Mouse (Mus musculus): ENCODE results near the gene Hipk2. TPM values are rescaled to one million over a fixed set of nuclear protein-coding genes. Genes with fewer than 3 reads are reported as not detected.

The Hipk2 gene
- polyA plus RNA-seq, 1 experiment from 2014 or later: 13.9 TPM

DNA sequence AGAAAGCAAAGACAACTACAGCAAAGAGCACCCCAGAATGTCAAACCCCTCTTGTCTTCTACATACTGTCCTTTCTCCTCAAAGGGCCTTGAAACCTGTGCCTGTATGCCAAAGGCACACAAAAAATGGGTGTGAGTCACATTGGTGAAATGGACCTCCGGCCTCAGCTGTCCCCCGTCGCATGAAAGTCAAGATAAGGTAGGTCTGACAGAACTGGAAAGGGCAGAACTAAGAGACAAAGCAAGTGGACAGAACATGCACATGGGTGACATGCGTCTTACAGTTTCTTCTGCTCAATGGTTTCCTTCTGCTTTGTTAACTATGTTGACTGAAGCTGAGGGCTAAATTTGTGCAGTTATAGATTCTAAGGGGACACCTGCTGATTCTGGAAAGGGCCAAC lies 119.0 kb downstream of the Hipk2 start:
- H3K9ac ChIP-seq: no peak overlapping the region
- no peaks in the 10 kb centered on the region for H3K9me3 ChIP-seq
- no peak for ATAC-seq (ENCODE audit: insufficient number of reproducible peaks, low FRiP score, low TSS enrichment, low read depth)
- 91% methylated on average over 4 of the region's 4 CpGs for WGBS
- no peak overlapping the region for H3K27ac ChIP-seq
- no peaks in the 10 kb centered on the region for H3K27me3 ChIP-seq
- peaks cover 19% of the 10 kb centered on the region; the same call in 1 of the 2 replicates for H3K4me1 ChIP-seq
- H3K36me3 ChIP-seq: no peaks in the 10 kb centered on the region
- no peak overlapping the region for H3K4me2 ChIP-seq
- H3K4me3 ChIP-seq: no peak overlapping the region

DNA sequence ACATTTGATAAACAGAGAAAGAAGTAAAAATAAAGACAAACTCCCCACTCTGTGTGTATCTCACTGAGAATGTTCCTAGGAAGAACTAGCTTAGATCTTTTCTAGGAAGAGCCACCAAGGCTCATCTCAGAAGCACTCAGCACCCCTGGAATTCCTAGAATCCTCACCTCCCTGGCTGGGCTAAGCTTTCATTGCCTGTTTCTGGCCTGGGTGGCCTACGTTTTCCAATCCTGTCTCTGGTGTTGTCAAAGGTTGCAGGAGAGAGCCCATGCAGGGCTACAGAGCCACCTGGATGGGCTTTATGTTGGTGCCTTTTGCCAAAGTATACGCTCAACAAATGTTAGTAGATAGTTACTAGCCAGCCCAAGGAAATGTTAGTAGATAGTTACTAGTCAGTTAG lies 120.0 kb downstream of the Hipk2 start:
- 85% methylated on average over 2 of the region's 2 CpGs for WGBS
- H3K27me3 ChIP-seq: no peaks in the 10 kb centered on the region
- no peak for ATAC-seq (ENCODE audit: insufficient number of reproducible peaks, low FRiP score, low TSS enrichment, low read depth)
- H3K9ac ChIP-seq: no peak overlapping the region
- no peak overlapping the region for H3K4me3 ChIP-seq
- no peaks in the 10 kb centered on the region for H3K36me3 ChIP-seq
- H3K4me1 ChIP-seq: peaks cover 15% of the 10 kb centered on the region; the same call in 1 of the 2 replicates
- no peak overlapping the region for H3K27ac ChIP-seq
- no peaks in the 10 kb centered on the region for H3K9me3 ChIP-seq
- H3K4me2 ChIP-seq: no peak overlapping the region

DNA sequence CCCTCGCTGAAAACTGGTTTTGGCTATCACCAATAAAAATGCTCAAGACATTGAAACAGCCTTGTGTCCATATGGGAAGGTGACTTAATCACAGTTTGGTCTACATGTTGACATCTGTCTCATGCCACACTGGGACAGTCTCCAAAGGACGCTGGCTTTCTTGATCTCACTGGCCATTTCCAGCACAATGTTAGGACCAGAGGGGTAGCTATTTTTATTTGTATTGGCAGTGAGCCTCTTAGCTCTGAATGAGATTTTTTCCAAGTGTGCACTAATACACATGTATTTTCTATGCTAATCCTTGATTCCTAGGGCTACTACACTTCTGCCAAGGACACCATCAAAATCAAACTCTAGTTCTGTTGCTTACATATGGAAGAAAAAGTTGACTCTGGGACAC lies 120.8 kb downstream of the Hipk2 start:
- 70% methylated on average over 2 of the region's 2 CpGs for WGBS
- no peak overlapping the region for H3K4me2 ChIP-seq
- H3K27ac ChIP-seq: no peak overlapping the region
- H3K36me3 ChIP-seq: no peaks in the 10 kb centered on the region
- no peaks in the 10 kb centered on the region for H3K9me3 ChIP-seq
- H3K9ac ChIP-seq: no peak overlapping the region
- H3K4me1 ChIP-seq: peaks cover 15% of the 10 kb centered on the region; the same call in 1 of the 2 replicates
- no peaks in the 10 kb centered on the region for H3K27me3 ChIP-seq
- ATAC-seq (ENCODE audit: insufficient number of reproducible peaks, low FRiP score, low TSS enrichment, low read depth): no peak
- H3K4me3 ChIP-seq: no peak overlapping the region

DNA sequence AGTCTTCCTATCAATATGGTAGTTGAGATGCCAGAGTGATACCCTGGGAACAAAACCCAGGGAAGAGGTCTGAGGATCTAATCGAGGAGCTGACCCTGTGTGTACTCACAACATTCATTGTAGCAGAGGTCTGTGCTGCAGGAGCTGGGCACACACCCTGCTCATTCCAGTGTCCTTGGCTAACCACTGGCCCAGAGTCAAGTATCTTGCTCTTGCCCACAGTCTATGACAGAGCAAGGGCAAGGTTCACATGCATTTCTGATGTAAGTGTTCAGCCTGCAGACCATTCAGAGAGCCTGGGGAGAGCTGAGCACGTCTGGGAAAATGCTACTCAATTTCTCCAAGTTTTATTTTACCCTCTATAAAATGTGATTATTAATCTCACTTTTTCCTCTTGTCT lies 122.2 kb downstream of the Hipk2 start:
- Histone ChIP-seq H3K27me3 (no peaks in the 10 kb centered on the region), H3K27ac (no peak overlapping the region), H3K4me2 (no peak overlapping the region), H3K9me3 (no peaks in the 10 kb centered on the region), H3K4me3 (no peak overlapping the region), H3K4me1 (peaks cover 18% of the 10 kb centered on the region; the same call in 1 of the 2 replicates), H3K9ac (no peak overlapping the region), H3K36me3 (no peaks in the 10 kb centered on the region)
- no peak for ATAC-seq (ENCODE audit: insufficient number of reproducible peaks, low FRiP score, low TSS enrichment, low read depth)
- 62% methylated on average over 2 of the region's 2 CpGs for WGBS

DNA sequence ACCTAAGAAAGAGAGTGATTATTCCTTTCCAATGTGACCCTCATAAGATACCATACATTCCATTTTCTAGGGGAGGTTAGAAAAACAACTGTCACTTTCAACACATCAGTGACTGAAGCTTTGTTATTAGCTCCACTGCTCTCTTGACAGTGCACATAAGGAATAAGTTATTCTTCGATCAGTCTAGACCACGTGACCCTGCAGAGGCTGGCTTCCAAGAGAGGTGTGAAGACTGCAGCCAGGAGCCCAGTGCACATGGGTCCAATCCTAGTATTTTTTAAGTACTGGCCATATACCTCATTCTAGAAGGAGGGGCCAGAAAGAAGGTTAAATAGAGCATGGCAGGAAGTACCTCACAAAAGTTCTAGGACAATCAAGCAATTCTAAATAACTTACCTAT lies 122.9 kb downstream of the Hipk2 start:
- no peak overlapping the region for H3K4me2 ChIP-seq
- no peak overlapping the region for H3K27ac ChIP-seq
- no peak overlapping the region for H3K9ac ChIP-seq
- no peak overlapping the region for H3K4me3 ChIP-seq
- no peaks in the 10 kb centered on the region for H3K27me3 ChIP-seq
- H3K9me3 ChIP-seq: no peaks in the 10 kb centered on the region
- 47% methylated on average over 2 of the region's 2 CpGs for whole genome bisulfite sequencing
- H3K4me1 ChIP-seq: peaks cover 18% of the 10 kb centered on the region; the same call in 1 of the 2 replicates
- no peak for ATAC-seq (ENCODE audit: insufficient number of reproducible peaks, low FRiP score, low TSS enrichment, low read depth)
- no peaks in the 10 kb centered on the region for H3K36me3 ChIP-seq

DNA sequence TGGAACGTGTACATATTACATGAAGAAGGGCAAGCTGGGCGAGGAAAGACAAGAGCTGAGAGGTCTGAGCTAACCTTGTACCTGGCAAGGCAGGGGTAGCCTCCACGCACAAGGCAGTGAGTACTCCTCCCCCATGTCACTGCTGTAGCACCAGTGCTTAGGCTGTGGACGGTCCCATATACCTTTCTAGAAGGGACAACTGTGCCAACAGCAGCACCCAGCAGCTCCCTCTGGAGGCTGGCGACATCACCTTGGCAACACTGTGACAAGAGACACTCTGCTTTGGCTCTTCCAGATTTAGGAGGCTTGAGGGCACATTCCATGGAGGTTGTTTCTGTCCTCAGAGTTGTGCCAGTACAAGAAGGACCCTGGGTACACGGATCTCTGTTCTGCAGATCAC lies 123.5 kb downstream of the Hipk2 start:
- H3K9me3 ChIP-seq: no peaks in the 10 kb centered on the region
- H3K27me3 ChIP-seq: no peaks in the 10 kb centered on the region
- no peak overlapping the region for H3K4me3 ChIP-seq
- no peaks in the 10 kb centered on the region for H3K36me3 ChIP-seq
- H3K4me2 ChIP-seq: no peak overlapping the region
- no peak for ATAC-seq (ENCODE audit: insufficient number of reproducible peaks, low FRiP score, low TSS enrichment, low read depth)
- WGBS: 87% methylated on average over 6 of the region's 6 CpGs
- no peak overlapping the region for H3K9ac ChIP-seq
- no peak overlapping the region for H3K27ac ChIP-seq
- peaks cover 18% of the 10 kb centered on the region; the same call in 1 of the 2 replicates for H3K4me1 ChIP-seq

DNA sequence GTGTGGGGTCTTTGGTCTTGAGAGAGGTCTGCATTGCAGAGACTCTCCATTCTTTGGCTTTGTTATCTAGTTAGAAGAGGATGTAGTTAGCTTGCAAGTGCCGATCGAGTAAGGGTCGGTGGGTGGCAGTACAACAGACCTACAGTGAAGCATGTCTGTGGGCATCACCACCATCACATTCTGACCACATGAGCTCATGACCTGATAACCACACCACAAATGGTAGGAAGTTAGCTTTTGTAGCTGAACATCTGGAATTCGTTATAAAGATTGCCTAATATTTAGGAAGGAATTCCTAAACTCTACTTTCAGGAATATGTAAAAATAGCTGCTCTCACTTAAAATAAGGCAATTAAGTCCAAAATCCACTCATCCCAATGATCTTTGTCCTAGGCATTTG lies 127.9 kb downstream of the Hipk2 start:
- Histone ChIP-seq H3K36me3 (peaks cover 19% of the 10 kb centered on the region), H3K4me2 (no peak overlapping the region), H3K4me3 (no peak overlapping the region), H3K9ac (no peak overlapping the region), H3K4me1 (peaks cover 9% of the 10 kb centered on the region; the same call in 1 of the 2 replicates), H3K27me3 (no peaks in the 10 kb centered on the region), H3K9me3 (no peaks in the 10 kb centered on the region), H3K27ac (no peak overlapping the region)
- 65% methylated on average over 4 of the region's 4 CpGs for WGBS
- ATAC-seq (ENCODE audit: insufficient number of reproducible peaks, low FRiP score, low TSS enrichment, low read depth): no peak

DNA sequence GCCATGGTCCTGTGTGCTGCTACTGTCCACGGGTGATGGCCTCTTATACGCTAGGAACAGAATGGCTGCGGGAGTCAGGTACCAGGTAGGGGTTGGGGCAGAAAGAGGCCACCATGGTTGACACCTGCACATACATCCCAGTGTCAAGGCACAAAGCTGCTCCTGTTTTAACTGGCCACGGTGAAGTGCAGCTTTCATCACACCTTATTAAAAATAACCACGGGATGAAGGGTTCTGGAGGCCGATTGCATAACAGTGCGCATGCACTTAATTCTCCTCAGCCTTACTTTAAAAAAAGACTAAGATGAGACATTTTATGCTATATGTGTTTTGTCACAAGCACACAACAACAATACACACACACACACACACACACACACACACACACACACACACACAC lies 132.6 kb downstream of the Hipk2 start:
- Histone ChIP-seq H3K27ac (no peak overlapping the region), H3K36me3 (peaks cover 39% of the 10 kb centered on the region), H3K4me3 (no peak overlapping the region), H3K9me3 (no peaks in the 10 kb centered on the region), H3K4me1 (no peaks in the 10 kb centered on the region), H3K4me2 (no peak overlapping the region), H3K9ac (no peak overlapping the region), H3K27me3 (no peaks in the 10 kb centered on the region)
- WGBS: 88% methylated on average over 7 of the region's 7 CpGs
- no peak for ATAC-seq (ENCODE audit: insufficient number of reproducible peaks, low FRiP score, low TSS enrichment, low read depth)

DNA sequence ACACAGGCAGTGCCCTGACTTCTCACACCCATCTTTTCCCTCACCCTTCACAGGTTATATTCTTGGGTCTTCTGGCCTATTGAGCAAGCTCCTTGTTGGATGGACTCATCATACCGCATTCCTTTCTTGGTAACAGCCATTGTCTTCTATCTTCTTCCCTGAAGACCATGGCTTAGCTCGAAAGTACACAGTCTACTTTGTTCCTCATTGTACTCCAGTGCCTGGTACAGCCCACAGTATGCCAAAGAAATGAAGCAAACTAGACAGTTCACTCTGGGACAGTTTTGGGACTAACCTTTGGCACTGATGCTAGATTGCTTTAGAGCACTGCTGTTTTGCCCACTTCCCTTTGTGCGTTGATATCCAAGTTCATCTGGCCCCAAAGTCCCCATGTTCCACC lies 133.5 kb downstream of the Hipk2 start:
- Histone ChIP-seq H3K9me3 (no peaks in the 10 kb centered on the region), H3K36me3 (peaks cover 42% of the 10 kb centered on the region), H3K9ac (no peak overlapping the region), H3K4me2 (no peak overlapping the region), H3K4me1 (no peaks in the 10 kb centered on the region), H3K27me3 (no peaks in the 10 kb centered on the region), H3K27ac (no peak overlapping the region), H3K4me3 (no peak overlapping the region)
- 97% methylated on average over 3 of the region's 3 CpGs for WGBS
- ATAC-seq (ENCODE audit: insufficient number of reproducible peaks, low FRiP score, low TSS enrichment, low read depth): no peak

DNA sequence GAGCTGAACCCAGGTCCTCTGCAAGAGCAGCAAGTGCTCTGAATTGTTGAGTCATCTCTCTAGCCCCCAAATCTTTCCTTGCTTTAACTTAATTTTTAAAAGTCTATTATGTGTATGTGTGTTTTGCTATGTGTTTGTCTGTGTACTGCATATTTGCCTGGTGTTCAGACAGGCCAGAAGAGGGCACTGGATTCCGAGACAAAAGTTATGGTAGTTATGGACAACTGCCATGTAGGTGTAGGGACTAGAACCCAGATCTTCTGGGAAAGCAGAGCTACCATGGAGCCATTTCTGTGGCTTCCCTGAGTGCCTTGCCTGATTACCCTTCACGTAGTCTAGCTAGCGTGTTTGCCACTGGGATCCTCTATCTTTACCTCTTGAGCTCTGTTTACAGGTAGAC lies 134.9 kb downstream of the Hipk2 start:
- Histone ChIP-seq H3K27me3 (no peaks in the 10 kb centered on the region), H3K36me3 (peaks cover 47% of the 10 kb centered on the region), H3K4me2 (no peak overlapping the region), H3K9me3 (no peaks in the 10 kb centered on the region), H3K4me3 (no peak overlapping the region), H3K4me1 (no peaks in the 10 kb centered on the region), H3K27ac (no peak overlapping the region), H3K9ac (no peak overlapping the region)
- ATAC-seq (ENCODE audit: insufficient number of reproducible peaks, low FRiP score, low TSS enrichment, low read depth): no peak
- 94% methylated on average over 3 of the region's 3 CpGs for WGBS

DNA sequence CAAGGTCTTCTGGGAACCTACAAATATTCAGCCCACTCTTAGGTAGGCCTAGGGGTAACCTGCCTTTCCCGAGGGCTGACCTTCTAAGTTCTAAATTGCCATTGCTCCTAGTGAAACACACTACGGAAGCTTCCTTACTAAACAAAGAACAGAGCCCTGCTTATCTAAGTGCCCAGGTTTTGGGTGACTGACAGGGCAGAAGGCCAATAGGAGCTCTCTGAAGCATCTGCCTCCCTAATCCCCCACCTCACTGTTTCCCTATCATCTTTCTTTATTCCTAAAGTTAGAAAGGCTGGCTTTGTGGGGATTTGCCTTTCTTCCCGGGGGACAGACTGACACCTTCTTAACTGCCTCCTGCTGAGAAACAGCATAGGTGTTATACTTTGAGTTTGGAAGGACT lies 136.7 kb downstream of the Hipk2 start:
- WGBS: 63% methylated on average over 3 of the region's 3 CpGs
- H3K4me1 ChIP-seq: no peaks in the 10 kb centered on the region
- no peaks in the 10 kb centered on the region for H3K27me3 ChIP-seq
- no peak for ATAC-seq (ENCODE audit: insufficient number of reproducible peaks, low FRiP score, low TSS enrichment, low read depth)
- H3K27ac ChIP-seq: no peak overlapping the region
- H3K4me3 ChIP-seq: no peak overlapping the region
- H3K9me3 ChIP-seq: no peaks in the 10 kb centered on the region
- peaks cover 49% of the 10 kb centered on the region for H3K36me3 ChIP-seq
- no peak overlapping the region for H3K9ac ChIP-seq
- no peak overlapping the region for H3K4me2 ChIP-seq

DNA sequence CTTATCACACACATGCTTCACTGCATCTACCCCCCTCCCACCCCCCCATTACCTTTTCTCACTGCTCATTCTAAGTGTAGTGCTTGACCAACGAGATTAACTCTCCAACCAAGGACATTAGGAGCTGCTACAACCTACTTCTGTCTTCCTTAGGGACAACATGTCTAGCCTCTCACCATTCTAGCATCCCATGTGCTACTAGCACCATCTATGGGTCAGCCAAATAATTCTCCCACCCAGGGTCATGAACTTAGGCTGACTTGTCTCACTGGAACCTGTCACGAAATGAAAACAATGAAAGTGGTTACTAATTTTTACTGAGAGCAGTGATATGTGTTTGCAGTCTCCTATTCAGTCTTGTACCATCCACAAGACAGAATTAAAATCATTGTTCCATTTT lies 138.2 kb downstream of the Hipk2 start:
- 78% methylated on average over 2 of the region's 2 CpGs for WGBS

DNA sequence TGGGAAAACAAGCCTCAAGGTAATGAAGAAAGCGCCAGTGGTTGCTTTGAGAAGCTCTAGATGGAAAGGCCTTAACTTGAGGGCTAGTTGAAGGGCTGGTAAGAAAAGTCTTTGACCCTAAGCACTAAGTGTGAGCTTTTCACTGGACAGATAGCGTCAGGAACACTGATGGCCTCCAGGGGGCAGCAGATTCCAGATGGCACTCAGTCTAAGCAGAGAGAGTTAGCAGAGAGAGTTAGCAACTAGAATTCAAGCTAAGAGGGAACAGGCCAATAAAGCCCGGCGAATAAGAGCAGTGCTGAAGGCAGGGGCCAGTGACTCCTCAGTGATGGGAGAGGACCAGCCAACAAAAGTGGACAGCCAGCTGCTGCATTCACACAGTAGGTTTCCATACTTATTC lies 139.7 kb downstream of the Hipk2 start:
- Histone ChIP-seq H3K27ac (no peak overlapping the region), H3K4me2 (no peak overlapping the region), H3K9me3 (no peaks in the 10 kb centered on the region), H3K9ac (no peak overlapping the region), H3K36me3 (peaks cover 44% of the 10 kb centered on the region), H3K4me3 (no peak overlapping the region), H3K4me1 (no peaks in the 10 kb centered on the region), H3K27me3 (no peaks in the 10 kb centered on the region)
- WGBS: 20% methylated on average over 4 of the region's 4 CpGs
- 0 out of 2 replicates have a peak, but pooled peaks have one; percentile 14 for ATAC-seq (ENCODE audit: insufficient number of reproducible peaks, low FRiP score, low TSS enrichment, low read depth)

More for the DNA sequence above, 138.2 kb downstream of the Hipk2 start:
- H3K36me3 ChIP-seq: peaks cover 49% of the 10 kb centered on the region
- H3K4me2 ChIP-seq: no peak overlapping the region
- no peak overlapping the region for H3K4me3 ChIP-seq
- no peak overlapping the region for H3K9ac ChIP-seq
- no peak overlapping the region for H3K27ac ChIP-seq
- no peaks in the 10 kb centered on the region for H3K27me3 ChIP-seq
- no peak for ATAC-seq (ENCODE audit: insufficient number of reproducible peaks, low FRiP score, low TSS enrichment, low read depth)
- H3K4me1 ChIP-seq: no peaks in the 10 kb centered on the region
- no peaks in the 10 kb centered on the region for H3K9me3 ChIP-seq

All from limb, embryonic 15.5 days (tissue).